Mouse (Mus musculus) spleen, postnatal 10 days (tissue): ENCODE measurements at regions not wholly inside any gene's neighbourhood (a gene's known extent, or its start where the extent isn't known, plus 50 kb on each side); places are given as distances from the start of the nearest gene placed in this dataset.
"Not testable (repeated sequence)": the region's sequence is repeated elsewhere in the genome, so short reads cannot be mapped to it uniquely, and the experiment has no call there.

Source experiments
- DNase-seq, 2 experiments: peaks; one replicate each; pipeline ENCODE4 v3.0.0; 2021 to 2022; ENCODE audit warnings: low spot score in 2 of 2

- no peak for DNase-seq
Measured at GRCm38 (mm10) chr8:37237306-37237705, 243.9 kb downstream of the AI429214 start.

DNA sequence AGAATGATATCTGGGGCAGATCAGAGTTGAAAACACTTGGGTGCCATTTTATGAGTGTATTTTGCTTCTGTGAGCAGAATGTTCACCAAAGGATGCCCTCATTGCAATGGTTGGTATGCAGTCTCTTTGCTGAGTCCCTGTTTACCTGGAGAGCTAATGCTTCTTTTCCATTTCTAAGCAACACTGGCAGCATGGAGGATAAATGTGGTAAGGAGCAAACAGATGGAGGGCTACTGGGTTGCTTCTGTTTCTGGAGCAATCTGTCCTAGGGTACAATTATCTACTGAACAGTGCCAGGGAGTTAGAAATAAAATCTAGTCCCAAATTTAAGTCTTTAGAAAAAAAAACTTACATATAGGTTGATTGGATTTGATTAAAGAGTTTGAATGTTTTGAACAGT, 245.9 kb downstream of the AI429214 start:
- DNase-seq, result no peak

DNA sequence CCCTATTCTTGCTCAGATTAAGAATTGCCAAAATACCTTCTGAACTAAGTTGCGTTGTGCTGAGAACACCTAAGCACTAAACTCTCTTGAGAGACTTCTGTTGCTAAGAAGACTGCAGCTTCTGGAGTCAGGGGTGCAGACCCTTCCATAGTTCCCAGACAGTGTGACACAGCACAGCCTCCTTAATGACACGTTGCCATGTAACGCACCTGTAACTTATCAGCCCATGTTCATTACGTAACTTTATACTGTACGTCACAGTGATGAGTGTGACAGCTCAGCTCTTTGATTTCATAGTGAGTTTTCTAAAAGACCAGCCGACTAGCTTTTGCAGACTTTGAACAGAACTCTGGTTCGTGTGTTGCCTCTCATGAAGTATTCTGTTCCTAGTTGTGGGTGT, 257.8 kb downstream of the AI429214 start:
- DNase-seq, result not testable (repeated sequence)

GRCm38 (mm10) chr8:37291069-37291850, 297.9 kb downstream of the AI429214 start:
- DNase-seq, result no peak
